Mouse (Mus musculus): Measurements from ENCODE around the gene Vpreb1. TPM values are rescaled to one million over a fixed set of nuclear protein-coding genes. Genes with fewer than 3 reads are reported as not detected.
A peak's percentile ranks its signal among the peaks of the same experiment; 100 is the strongest.
"Not testable (repeated sequence)": the region's sequence is repeated elsewhere in the genome, so short reads cannot be mapped to it uniquely, and the experiment has no call there.

Gene Vpreb1
- total RNA-seq, 2 experiments from 2014 or later = not detected

DNA sequence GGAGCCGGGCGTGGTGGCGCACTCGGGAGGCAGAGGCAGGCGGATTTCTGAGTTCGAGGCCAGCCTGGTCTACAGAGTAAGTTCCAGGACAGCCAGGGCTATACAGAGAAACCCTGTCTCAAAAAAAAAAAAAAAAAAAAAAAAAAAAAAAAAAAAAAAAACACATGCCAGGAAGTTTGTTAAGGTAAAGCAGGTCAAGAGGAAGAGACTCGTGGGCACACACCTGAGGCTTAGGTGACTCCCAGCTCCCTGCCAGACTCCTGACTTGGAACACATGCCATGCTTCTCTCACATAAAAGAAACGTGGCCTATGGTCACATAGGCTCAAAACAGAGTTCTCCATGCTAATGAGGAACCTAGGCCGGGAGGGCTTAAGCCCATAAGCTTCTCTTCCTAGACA is 14.6 kb downstream of the Vpreb1 start:
- not testable (repeated sequence) for DNase-seq (ENCODE audit: low spot score)

DNA sequence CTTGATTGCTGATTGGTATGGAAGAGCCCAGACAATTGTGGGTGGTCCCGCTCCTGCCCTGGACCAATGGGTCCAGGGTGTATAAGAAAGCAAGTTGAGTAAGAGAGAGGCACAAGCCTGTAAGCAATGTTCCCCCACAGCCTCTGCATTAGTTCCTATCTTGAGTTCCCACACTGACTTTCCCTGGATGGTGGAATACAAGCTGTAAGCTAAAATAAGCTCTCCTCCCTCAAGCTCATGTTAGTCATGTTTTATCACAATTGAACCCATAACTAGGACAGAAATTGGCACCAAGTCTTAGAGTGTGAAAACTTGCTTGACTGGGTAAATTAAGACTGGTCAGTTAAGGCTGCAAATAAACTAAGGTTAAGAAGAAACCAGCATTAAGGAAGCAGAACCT is 15.1 kb downstream of the Vpreb1 start:
- no peak for DNase-seq (ENCODE audit: low spot score)

DNA sequence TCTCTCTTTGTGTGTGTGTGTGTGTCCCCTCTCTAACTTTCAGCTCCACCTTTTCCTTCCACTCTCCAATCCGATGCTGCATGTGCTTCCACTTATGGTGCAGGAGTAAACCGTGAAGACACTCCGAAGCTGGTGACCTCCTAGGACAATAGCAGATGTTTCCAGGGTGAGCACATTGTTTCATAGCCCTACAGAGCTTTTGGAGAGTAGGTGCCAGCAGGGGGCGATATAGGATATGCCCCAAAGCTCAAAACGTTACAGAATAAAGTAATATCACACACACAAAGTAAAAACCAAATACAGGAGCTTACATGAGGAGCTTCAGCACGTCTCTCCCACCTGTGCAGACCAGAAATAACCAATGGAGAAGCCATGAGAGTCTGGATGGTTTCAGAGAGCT is 15.8 kb downstream of the Vpreb1 start:
- peak; percentile 33 for DNase-seq (ENCODE audit: low spot score)

DNA sequence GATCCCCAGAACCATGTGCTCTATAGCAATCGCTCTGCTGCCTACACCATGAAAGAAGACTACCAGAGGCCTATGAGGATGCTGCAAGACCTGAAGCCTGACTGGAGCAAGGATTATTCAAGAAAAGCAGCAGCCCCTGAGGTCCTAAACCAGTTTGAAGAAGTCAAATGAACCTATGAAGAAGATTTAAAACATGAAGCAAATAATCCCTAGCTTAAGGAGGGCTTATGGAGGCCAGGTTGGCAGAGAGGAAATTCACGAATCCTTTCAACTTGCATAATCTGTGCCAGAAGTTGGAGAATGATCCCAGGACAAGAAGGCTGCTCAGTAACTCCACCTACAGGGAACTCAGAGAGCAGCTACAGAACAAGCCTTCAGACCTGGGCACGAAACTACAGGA is 18.2 kb downstream of the Vpreb1 start:
- DNase-seq (ENCODE audit: low spot score) = no peak

DNA sequence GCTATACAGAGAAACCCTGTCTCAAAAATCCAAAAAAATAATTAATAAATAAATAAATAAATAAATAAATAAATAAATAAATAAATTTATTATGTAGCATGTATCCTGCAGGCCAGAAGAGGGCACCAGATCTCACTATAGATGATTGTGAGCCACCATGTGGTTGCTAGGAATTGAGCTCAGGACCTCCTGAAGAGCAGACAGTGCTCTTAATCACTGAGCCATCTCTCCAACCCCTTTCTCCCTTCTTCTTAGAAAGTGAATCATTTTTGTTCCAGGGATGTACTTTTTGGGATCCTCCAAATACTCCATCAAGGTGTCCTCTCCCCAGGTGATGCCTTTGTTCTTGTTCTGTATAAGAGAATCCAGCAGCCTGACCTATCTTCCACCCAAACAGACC is 21.4 kb downstream of the Vpreb1 start:
- DNase-seq (ENCODE audit: low spot score) = no peak

DNA sequence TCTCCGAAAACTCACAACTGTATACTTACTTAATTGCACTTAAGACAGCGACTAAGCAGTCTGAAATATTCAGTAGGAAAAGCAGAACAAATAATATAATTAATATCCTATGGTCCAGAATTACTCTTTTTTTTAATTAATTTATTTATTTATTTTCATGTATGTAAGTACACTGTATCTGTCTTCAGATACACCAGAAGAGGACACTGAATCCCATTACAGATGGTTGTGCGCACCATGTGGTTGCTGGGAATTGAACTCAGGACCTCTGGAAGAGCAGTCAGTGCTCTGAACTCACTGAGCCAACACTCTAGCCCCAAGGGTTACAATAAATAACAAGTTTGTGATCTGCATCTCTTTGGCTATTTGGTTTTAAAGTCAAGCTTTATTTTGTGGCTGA is 41.0 kb downstream of the Vpreb1 start:
- no peak for DNase-seq (ENCODE audit: low spot score)

DNA sequence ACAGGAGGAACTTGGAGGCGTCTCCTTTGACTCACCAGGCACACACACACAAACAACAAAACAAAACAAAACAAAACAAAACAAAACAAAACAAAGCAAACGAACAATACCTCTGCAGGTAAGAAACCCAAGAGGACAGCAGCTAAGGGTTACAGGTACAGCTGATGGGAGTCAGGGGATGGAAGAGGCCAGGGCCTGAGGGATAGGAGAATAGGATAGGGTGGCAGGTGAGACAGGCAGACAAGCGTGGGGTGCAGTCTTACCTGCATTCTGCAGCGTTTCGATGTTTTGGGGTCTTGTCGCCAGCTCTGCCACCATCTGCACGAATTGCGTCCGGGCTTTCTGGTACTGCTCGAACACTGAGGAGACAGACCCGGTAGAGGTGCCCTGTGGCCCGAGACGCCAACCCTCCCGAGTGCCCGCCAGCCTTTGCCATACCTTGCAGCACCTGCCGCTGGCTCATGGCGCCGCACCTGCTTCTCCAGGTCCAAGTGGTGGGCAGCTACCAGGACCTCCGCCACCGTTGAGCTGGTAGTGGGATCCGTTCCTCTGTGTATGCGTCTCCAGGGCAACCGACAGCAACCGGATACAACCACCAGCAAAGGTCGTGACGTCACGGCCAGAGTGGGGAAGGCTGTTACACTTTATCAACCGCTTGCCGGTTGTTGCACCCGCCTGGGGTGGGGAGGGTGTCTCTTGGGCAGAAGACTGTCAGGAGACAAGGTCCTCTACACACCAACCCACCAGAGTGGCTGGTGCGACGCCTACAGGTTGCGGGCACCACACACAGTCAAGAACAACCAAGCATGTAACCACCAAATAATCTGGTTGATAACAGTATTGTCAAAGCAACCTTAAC is 41.7 kb downstream of the Vpreb1 start, which contains the start of gene Spag6l:
Gene Spag6l, minus strand, starts transcription at position 700 of the 859 bp plus-strand sequence.
- no peak for DNase-seq (ENCODE audit: low spot score)

DNA sequence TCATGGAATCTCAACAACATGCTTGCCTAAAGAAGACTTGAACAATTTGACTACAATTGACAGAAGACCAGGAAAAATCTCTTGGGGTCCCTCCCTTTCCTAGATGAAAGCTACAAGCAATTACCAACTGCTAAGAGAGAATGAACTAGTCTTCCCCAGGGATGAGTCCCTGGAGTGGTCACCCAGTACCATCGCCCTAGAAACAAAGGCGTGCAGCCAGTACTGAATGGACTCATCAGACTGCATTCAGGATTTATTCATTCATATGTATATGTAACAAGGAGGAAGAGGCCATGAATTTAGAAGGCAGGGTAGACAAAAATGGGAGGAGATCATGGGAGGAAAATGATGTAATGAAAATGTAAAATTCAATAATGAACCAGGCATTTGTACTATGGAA is 44.4 kb downstream of the Vpreb1 start:
- no peak for DNase-seq (ENCODE audit: low spot score)

DNA sequence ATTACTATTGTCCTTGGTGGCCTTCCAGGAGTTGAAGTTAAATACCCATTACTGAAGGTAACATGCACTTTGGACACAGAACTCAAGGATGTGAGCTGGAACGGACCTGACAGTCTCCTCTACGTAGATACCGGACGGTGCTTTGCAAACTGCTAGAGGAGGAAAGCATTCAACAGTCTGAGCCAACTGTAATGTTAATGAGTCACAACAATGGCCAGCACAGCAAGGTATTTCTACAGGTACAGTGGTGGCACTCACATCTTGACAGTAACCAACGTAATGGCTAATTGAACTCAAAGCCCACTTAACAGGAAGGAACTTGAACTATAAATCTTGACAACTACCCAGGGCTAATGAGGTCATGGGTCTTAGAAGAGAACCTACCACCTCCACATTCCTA is 45.2 kb downstream of the Vpreb1 start:
- DNase-seq (ENCODE audit: low spot score) = no peak

Other genes starting within 250 kb of the Vpreb1 start
- not detected for gene Olfr19, start 194.4 kb downstream of the Vpreb1 start, total RNA-seq (2021)
- not detected for gene Spag6l, start 41.4 kb downstream of the Vpreb1 start, total RNA-seq (2021)
- not detected for gene Igll1, start 6.9 kb downstream of the Vpreb1 start, total RNA-seq (2021)
- 10 to 100 TPM; 17.9 to 20.5 TPM for gene Top3b, start 107 bp downstream of the Vpreb1 start, total RNA-seq (2021)
- 10 to 100 TPM in 1 of 2 experiments, 1 to 10 TPM in 1; 9.3 to 13.4 TPM for gene Ppm1f, start 25.6 kb upstream of the Vpreb1 start, total RNA-seq (2021)
- gene Mapk1, start 112.5 kb upstream of the Vpreb1 start, total RNA-seq (2021) = 100 to 1,000 TPM in 1 of 2 experiments, 10 to 100 TPM in 1; 94.3 to 102 TPM
- gene Ypel1, start 198.9 kb upstream of the Vpreb1 start, total RNA-seq (2021) = 1 to 10 TPM in 1 of 2 experiments, under 1 TPM in 1; 0.36 to 1.1 TPM
- 10 to 100 TPM; 22.9 to 30.8 TPM for gene Ppil2, start 240.4 kb upstream of the Vpreb1 start, total RNA-seq (2021)